8 mouse cellular contexts compared by ENCODE assay signal in the genomic region with DNA sequence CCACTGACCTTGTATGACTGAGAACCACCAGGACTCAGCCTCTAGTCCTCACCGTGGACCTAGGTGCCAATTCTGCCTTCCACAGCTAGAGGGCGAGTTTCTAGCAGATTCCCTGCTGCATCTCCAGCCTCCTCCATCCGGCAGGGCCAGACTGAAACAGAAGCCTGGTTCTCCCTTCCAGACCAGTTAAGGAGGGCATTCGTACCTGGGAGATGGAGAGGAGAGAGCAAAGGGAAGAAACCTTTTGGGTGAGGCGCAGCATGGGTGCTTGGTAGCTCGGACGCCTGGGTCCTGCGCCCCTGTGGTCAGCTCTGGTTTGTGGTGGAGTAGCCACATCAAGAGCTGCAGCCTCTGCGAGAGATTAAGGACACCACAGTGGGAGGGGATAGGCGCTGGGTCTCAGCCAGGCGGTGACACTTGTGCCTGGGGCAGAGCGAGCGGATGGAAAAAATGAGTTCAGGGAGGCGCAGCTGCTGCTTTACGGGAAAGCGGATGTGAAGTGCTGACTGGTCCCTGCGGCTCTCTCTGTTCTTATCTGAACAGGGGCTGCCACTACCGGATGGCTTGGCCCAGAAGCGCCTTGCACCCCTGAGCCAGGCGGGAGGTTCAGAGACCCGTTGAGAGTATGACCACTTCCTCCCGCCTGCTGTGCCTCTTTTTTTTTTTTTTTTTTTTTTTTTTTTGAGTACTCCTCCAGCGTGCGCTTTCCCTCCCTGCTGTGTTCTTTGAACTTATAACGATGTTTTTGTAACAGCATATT. TPM values are rescaled to one million over a fixed set of nuclear protein-coding genes. Genes with fewer than 3 reads are reported as not detected.
DNase-seq lines count a peak whose midpoint lies in the region; ATAC-seq and TF ChIP-seq lines count a peak whose summit lies in the region.

No protein-coding gene starts in this region.

- DNase-seq in CD4-positive helper T cell, adult 2 months (ENCODE audit: low read depth, low spot score), result peak; percentile 96
- DNase-seq in brain, embryonic 18.5 days (ENCODE audit: low read depth, low spot score), result peak; percentile 34
- DNase-seq in kidney, postnatal 0 days (ENCODE audit: low spot score), result peak; percentile 91
- peak; percentile 27 for DNase-seq in liver, adult 2 months (ENCODE audit: extremely low read depth, low read depth, low spot score)
- DNase-seq in spleen, postnatal 36 days (ENCODE audit: low spot score in 2 of 2), result peak; percentile 72 to 74

- peak; percentile 87 for TF ChIP-seq CTCF in kidney, postnatal 0 days (IDR thresholded peaks at IDR 0.05; ENCODE audit: low read depth)
- peak; percentile 80 for TF ChIP-seq CTCF in liver, adult 2 months (IDR thresholded peaks at IDR 0.05; ENCODE audit: low read depth, low read length)

- no peaks in the 10 kb centered on the region for H3K79me2 ChIP-seq in liver, adult 2 months (ENCODE audit: control insufficient read depth, insufficient read depth, low read length)

- peaks cover 15% of the 10 kb centered on the region; the same call in 1 of the 2 replicates for H3K27me3 ChIP-seq in heart, embryonic 13.5 days (replicated peaks)
- H3K27me3 ChIP-seq in kidney, postnatal 0 days (ENCODE audit: insufficient read depth, low read length), result no peaks in the 10 kb centered on the region
- H3K27me3 ChIP-seq in liver, adult 2 months (ENCODE audit: control insufficient read depth, insufficient read depth, low read length), result no peaks in the 10 kb centered on the region

- H3K4me2 ChIP-seq in heart, embryonic 13.5 days, result peak overlapping the region; percentile 83
- H3K4me2 ChIP-seq in kidney, postnatal 0 days (ENCODE audit: low read length), result peak overlapping the region; percentile 71

- TF ChIP-seq POLR2A in liver, adult 2 months (IDR thresholded peaks at IDR 0.05; ENCODE audit: extremely low read depth, insufficient read depth, low read length), result no peak

- no peaks in the 10 kb centered on the region for H3K36me3 ChIP-seq in heart, embryonic 13.5 days
- H3K36me3 ChIP-seq in kidney, postnatal 0 days (ENCODE audit: insufficient read depth, low read length), result no peaks in the 10 kb centered on the region
- no peaks in the 10 kb centered on the region for H3K36me3 ChIP-seq in liver, adult 2 months (ENCODE audit: control insufficient read depth, insufficient read depth, low read length)

- peak; percentile 33; the same call in 1 of the 2 replicates for ATAC-seq in erythroid progenitor cell, adult 5-6 weeks (replicated peaks; ENCODE audit: low FRiP score, poor library complexity, severe bottlenecking)
- ATAC-seq in heart, embryonic 13.5 days (ENCODE audit: extremely low read depth, insufficient number of reproducible peaks, low FRiP score, low TSS enrichment), result peak; percentile 76
- ATAC-seq in kidney, postnatal 0 days (replicated peaks; ENCODE audit: low FRiP score, low read depth), result peak; percentile 91
- ATAC-seq in monocyte, adult 5-6 weeks (replicated peaks; ENCODE audit: insufficient number of reproducible peaks, low FRiP score, low TSS enrichment, poor library complexity, severe bottlenecking), result peak; percentile 87

- H3K27ac ChIP-seq in heart, embryonic 13.5 days (replicated peaks), result peak overlapping the region; percentile 94
- peak overlapping the region; percentile 63; the same call in 1 of the 2 replicates for H3K27ac ChIP-seq in kidney, postnatal 0 days
- H3K27ac ChIP-seq in liver, adult 2 months (replicated peaks; ENCODE audit: insufficient read depth, low read depth, low read length), result peak overlapping the region; percentile 15; the same call in 1 of the 2 replicates

- H3K4me1 ChIP-seq in heart, embryonic 13.5 days, result peaks cover 17% of the 10 kb centered on the region
- H3K4me1 ChIP-seq in kidney, postnatal 0 days (replicated peaks; ENCODE audit: insufficient read depth, low read length), result no peaks in the 10 kb centered on the region
- no peaks in the 10 kb centered on the region for H3K4me1 ChIP-seq in liver, adult 2 months (ENCODE audit: control insufficient read depth, insufficient read depth, low read length)

- no peaks in the 10 kb centered on the region for H3K9me3 ChIP-seq in heart, embryonic 13.5 days
- H3K9me3 ChIP-seq in kidney, postnatal 0 days (replicated peaks; ENCODE audit: low read length), result no peaks in the 10 kb centered on the region

- WGBS in heart, embryonic 13.5 days, result under 1% methylated on average over 25 of the region's 25 CpGs
- WGBS in kidney, postnatal 0 days, result under 1% methylated on average over 25 of the region's 25 CpGs
- 1% methylated on average over 25 of the region's 25 CpGs for WGBS in liver, adult 2 months

- H3K9ac ChIP-seq in heart, embryonic 13.5 days, result peak overlapping the region; percentile 75
- peak overlapping the region; percentile 35; the same call in 1 of the 2 replicates for H3K9ac ChIP-seq in kidney, postnatal 0 days (ENCODE audit: low read depth, low read length)
- no peak overlapping the region; the same call in 1 of the 2 replicates for H3K9ac ChIP-seq in liver, adult 2 months (ENCODE audit: low read depth, low read length)

- peak overlapping the region; percentile 53 for H3K4me3 ChIP-seq in heart, embryonic 13.5 days
- H3K4me3 ChIP-seq in kidney, postnatal 0 days (replicated peaks; ENCODE audit: low read depth, low read length), result peak overlapping the region; percentile 31
- H3K4me3 ChIP-seq in liver, adult 2 months (ENCODE audit: insufficient read depth, low read depth, low read length), result peak overlapping the region; percentile 48

RNA-seq across cellular contexts. Expression of gene Neu4, which starts 14.9 kb away (rescaled TPM):
- total RNA-seq in erythroid progenitor cell, adult 5-6 weeks (2015; ENCODE audit: low replicate concordance), result not detected in 2 replicates
- not detected in 2 replicates for total RNA-seq in erythroid progenitor cell, adult 5-6 weeks (2017; ENCODE audit: low replicate concordance)
- 0.09 TPM in 1 of 2 replicates, not detected in the other for polyA plus RNA-seq in heart, embryonic 13.5 days (2015; fragmentation: Nextera tagmentation; extraction: Ambion mirVana)
- not detected in 2 replicates for polyA plus RNA-seq in kidney, postnatal 0 days (2015; fragmentation: Nextera tagmentation; extraction: Ambion mirVana)
- not detected in 2 replicates for total RNA-seq in liver, adult 2 months (2014; rRNA removed)
- polyA plus RNA-seq in liver, adult 2 months (2012; rRNA removed), result not detected in 2 replicates
- not detected in 3 replicates for total RNA-seq in monocyte, adult 5-6 weeks (2017)

RNA-seq across cellular contexts. Expression of gene Pdcd1, which starts 17.2 kb away (rescaled TPM):
- not detected in 2 replicates for total RNA-seq in erythroid progenitor cell, adult 5-6 weeks (2015; ENCODE audit: low replicate concordance)
- total RNA-seq in erythroid progenitor cell, adult 5-6 weeks (2017; ENCODE audit: low replicate concordance), result 1.3 TPM in 1 of 2 replicates, not detected in the other
- polyA plus RNA-seq in heart, embryonic 13.5 days (2015; fragmentation: Nextera tagmentation; extraction: Ambion mirVana), result 0.19 and 0.43 TPM in 2 replicates
- not detected in 2 replicates for polyA plus RNA-seq in kidney, postnatal 0 days (2015; fragmentation: Nextera tagmentation; extraction: Ambion mirVana)
- total RNA-seq in liver, adult 2 months (2014; rRNA removed), result 0.09 TPM in 1 of 2 replicates, not detected in the other
- not detected in 2 replicates for polyA plus RNA-seq in liver, adult 2 months (2012; rRNA removed)
- total RNA-seq in monocyte, adult 5-6 weeks (2017), result 0.19 to 1.4 TPM in 2 of 3 replicates, not detected in the other

RNA-seq across cellular contexts. Expression of gene Gal3st2c, which starts 44.9 kb away (rescaled TPM):
- total RNA-seq in erythroid progenitor cell, adult 5-6 weeks (2015; ENCODE audit: low replicate concordance), result not detected in 2 replicates
- not detected in 2 replicates for total RNA-seq in erythroid progenitor cell, adult 5-6 weeks (2017; ENCODE audit: low replicate concordance)
- polyA plus RNA-seq in heart, embryonic 13.5 days (2015; fragmentation: Nextera tagmentation; extraction: Ambion mirVana), result not detected in 2 replicates
- polyA plus RNA-seq in kidney, postnatal 0 days (2015; fragmentation: Nextera tagmentation; extraction: Ambion mirVana), result not detected in 2 replicates
- total RNA-seq in liver, adult 2 months (2014; rRNA removed), result not detected in 2 replicates
- not detected in 2 replicates for polyA plus RNA-seq in liver, adult 2 months (2012; rRNA removed)
- total RNA-seq in monocyte, adult 5-6 weeks (2017), result not detected in 3 replicates

Comparison
In these comparisons a context has a peak if more than half of its experiments do, and no peak if none do; other contexts are left out.
1. Peak in every context shown above with its lines: DNase-seq, ATAC-seq, H3K4me3 ChIP-seq and H3K27ac ChIP-seq.
2. DNase-seq: peak in every context shown above with its lines; median percentile 96 in CD4-positive helper T cell, adult 2 months; 91 in kidney, postnatal 0 days; 73 in spleen, postnatal 36 days; 34 in brain, embryonic 18.5 days; 27 in liver, adult 2 months.
3. ATAC-seq: peak in every context shown above with its lines; median percentile 91 in kidney, postnatal 0 days; 87 in monocyte, adult 5-6 weeks; 76 in heart, embryonic 13.5 days; 33 in erythroid progenitor cell, adult 5-6 weeks.
4. H3K27ac ChIP-seq: peak in every context shown above with its lines; median percentile 94 in heart, embryonic 13.5 days; 63 in kidney, postnatal 0 days; 15 in liver, adult 2 months.